Mouse (Mus musculus) liver, postnatal 0 days (tissue): ENCODE data around the gene Efcab12.

ENCODE experiments used
- CTCF ChIP-seq: sonication (generic); IDR thresholded peaks from 2 replicates; pipeline ENCODE4 v1.5.1; 2016; ENCODE audit warnings: antibody characterized with exemption, low read depth
- EP300 ChIP-seq: IDR thresholded peaks from 2 replicates; pipeline ENCODE4 v1.6.1; 2016; ENCODE audit warnings: antibody characterized with exemption, low read depth, mild to moderate bottlenecking

GRCm38 (mm10) chr6:115886894-115887293, 48.7 kb upstream of the Efcab12 start:
- TF ChIP-seq EP300 (no peak), CTCF (no peak)
